Mouse (Mus musculus) testis, adult 2 months (tissue): Measurements from ENCODE around the gene Mast3. TPM values are rescaled to one million over a fixed set of nuclear protein-coding genes. Genes with fewer than 3 reads are reported as not detected.

Source experiments
- H3K27ac ChIP-seq: fragments of 200-500 bp; 2 replicates; pipeline ENCODE4 v1.5.1; 2012; ENCODE audit warnings: low read depth, low read length; ENCODE audit not compliant: control insufficient read depth, insufficient read depth
- H3K27me3 ChIP-seq: fragments of 200-500 bp; 2 replicates; pipeline ENCODE4 v1.6.1; 2012; ENCODE audit warnings: mild to moderate bottlenecking, low read length, moderate library complexity; ENCODE audit not compliant: control insufficient read depth, insufficient read depth
- H3K36me3 ChIP-seq: fragments of 200-500 bp; 2 replicates; pipeline ENCODE4 v1.6.1; 2012; ENCODE audit warnings: mild to moderate bottlenecking, low read length; ENCODE audit not compliant: control insufficient read depth, insufficient read depth
- H3K4me1 ChIP-seq: fragments of 200-500 bp; 2 replicates; pipeline ENCODE4 v1.6.1; 2012; ENCODE audit warnings: low read length; ENCODE audit not compliant: control insufficient read depth, insufficient read depth
- H3K4me3 ChIP-seq: fragments of 200-500 bp; 2 replicates; pipeline ENCODE4 v1.5.1; 2012; ENCODE audit warnings: low read depth, mild to moderate bottlenecking, low read length, moderate library complexity, mixed read lengths; ENCODE audit not compliant: control insufficient read depth
- CTCF ChIP-seq: fragments of 200-500 bp; IDR thresholded peaks from 2 replicates; pipeline ENCODE4 v1.5.1; 2012; ENCODE audit warnings: low read depth, mild to moderate bottlenecking, inconsistent platforms, low read length, moderate library complexity; ENCODE audit not compliant: control insufficient read depth, insufficient read depth, insufficient replicate concordance
- POLR2A ChIP-seq: fragments of 200-500 bp; IDR thresholded peaks from 2 replicates; pipeline ENCODE4 v1.6.1; 2012; ENCODE audit warnings: low read depth, mild to moderate bottlenecking, inconsistent platforms, low read length, moderate library complexity; ENCODE audit not compliant: control insufficient read depth
- polyA plus RNA-seq: library from polyadenylated mRNA; depleted of rRNA; stranded (reverse); fragments of >200 nt; gene quantifications from 2 replicates; pipeline ENCODE4 v1.2.3, GENCODE M21; 2012

Gene Mast3
- polyA plus RNA-seq, 1 experiment: 11.0 TPM

GRCm38 (mm10) chr8:70762118-70762517, 42.7 kb downstream of the Mast3 start:
- H3K27me3 ChIP-seq: no peaks in the 10 kb centered on the region
- H3K36me3 ChIP-seq: no peaks in the 10 kb centered on the region
- H3K4me3 ChIP-seq: no peak overlapping the region
- TF ChIP-seq POLR2A: no peak
- no peak for TF ChIP-seq CTCF
- H3K4me1 ChIP-seq: peaks cover 23% of the 10 kb centered on the region
- H3K27ac ChIP-seq: no peak overlapping the region

- H3K4me1 ChIP-seq: peaks cover 15% of the 10 kb centered on the region
- no peaks in the 10 kb centered on the region for H3K36me3 ChIP-seq
- TF ChIP-seq CTCF: no peak
- peak; percentile 72 for TF ChIP-seq POLR2A
- peak within 1 kb of the TSS; percentile 70 for H3K27ac ChIP-seq
- no peaks in the 10 kb centered on the region for H3K27me3 ChIP-seq
- peak within 1 kb of the TSS; percentile 81 for H3K4me3 ChIP-seq
These were observed 44.0 kb downstream of the Mast3 start, which contains the start of gene Mpv17l2 for GRCm38 (mm10) chr8:70760775-70761406. Mpv17l2 (minus strand) TSS chr8:70760946.

DNA sequence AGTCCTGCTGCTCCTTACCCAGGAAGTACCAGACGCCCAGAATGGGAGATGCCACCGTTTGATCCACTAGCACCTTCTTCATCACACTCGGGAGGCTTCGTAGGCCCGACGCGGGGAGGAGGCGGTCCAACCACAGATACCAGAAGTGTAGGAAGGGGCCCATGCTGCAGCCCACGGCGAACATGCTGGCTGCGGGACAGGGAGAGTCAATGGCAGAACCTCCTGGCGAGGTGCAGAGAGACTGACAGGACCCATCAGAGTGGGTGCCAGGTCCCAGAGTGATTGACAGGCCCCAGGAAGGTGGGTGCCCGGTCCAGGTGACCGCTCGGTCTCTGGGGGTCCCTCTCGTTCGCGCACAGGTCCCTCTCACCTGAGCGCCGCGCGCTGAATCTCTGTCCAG, 44.5 kb downstream of the Mast3 start:
- Histone ChIP-seq H3K27ac (peak overlapping the region; percentile 39), H3K4me1 (peaks cover 15% of the 10 kb centered on the region), H3K27me3 (no peaks in the 10 kb centered on the region), H3K36me3 (no peaks in the 10 kb centered on the region), H3K4me3 (peak overlapping the region; percentile 81)
- TF ChIP-seq POLR2A: no peak
- no peak for TF ChIP-seq CTCF

DNA sequence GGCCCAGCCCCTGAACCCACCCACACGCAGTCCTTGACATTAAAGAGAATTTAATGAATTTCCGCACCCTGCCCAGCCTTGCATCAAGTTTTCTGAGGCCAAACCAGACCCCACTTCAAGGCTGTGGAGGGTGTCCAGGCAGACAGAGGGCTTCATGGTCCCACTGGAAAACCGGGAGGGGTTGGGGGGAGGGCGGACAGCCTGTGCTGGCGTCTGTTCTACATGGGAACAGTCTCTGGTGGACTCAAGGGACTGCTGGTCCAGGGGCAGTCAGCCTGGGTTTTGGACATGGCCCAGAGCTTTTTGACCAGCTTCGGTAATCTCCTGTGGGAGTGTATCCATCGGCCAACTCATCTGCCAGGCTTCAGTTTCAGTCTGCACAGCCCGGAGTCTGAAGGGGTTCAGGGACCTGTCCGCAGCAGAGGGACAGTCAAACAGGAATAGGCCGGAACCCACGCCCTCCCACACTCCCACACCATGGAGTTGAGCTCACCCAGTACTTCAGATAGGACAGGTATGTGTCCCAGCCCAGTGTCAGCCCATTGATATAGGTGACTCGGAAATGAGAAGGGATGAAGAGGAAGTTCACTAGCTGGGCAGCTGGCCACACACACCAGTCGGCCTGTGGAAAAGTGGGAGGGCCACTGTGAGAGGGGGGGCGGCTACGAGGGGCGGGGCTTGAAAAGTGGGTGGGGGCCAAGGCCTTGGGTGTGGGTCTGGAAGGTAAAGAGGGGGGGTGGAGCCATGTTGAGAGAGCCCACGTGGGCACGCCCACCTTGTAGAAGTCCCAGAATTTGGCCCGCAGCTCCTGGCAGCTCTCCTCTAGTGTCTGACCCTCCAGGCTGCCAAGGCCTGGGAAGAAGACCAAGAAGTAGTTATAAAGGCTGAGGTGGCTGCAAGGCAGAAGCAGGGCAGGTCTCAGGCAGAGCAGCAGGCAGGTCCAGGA, 46.0 kb downstream of the Mast3 start:
- H3K4me3 ChIP-seq: no peak overlapping the region
- TF ChIP-seq CTCF (no peak), POLR2A (no peak)
- H3K27ac ChIP-seq: no peak overlapping the region
- no peaks in the 10 kb centered on the region for H3K36me3 ChIP-seq
- no peaks in the 10 kb centered on the region for H3K27me3 ChIP-seq
- peaks cover 23% of the 10 kb centered on the region for H3K4me1 ChIP-seq

DNA sequence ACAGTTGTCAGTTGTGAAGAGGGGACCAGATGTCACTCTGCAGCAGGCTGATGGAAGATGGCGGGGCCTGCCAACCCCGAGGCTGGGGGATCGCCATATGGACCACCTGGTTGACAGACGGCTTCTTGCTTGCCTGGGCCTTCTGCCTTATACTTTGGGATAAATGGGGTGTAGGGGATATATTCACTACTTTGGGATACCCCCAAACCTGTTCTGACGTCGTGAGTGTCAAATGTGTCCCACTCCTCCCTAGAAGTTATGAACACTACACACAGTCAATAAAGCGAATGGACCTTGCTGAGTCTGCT, 46.6 kb downstream of the Mast3 start:
- Histone ChIP-seq H3K27me3 (no peaks in the 10 kb centered on the region), H3K4me3 (no peak overlapping the region), H3K27ac (no peak overlapping the region), H3K36me3 (no peaks in the 10 kb centered on the region), H3K4me1 (peaks cover 26% of the 10 kb centered on the region)
- no peak for TF ChIP-seq POLR2A
- TF ChIP-seq CTCF: no peak

GRCm38 (mm10) chr8:70757523-70758307, 47.1 kb downstream of the Mast3 start:
- H3K27ac ChIP-seq: no peak overlapping the region
- no peaks in the 10 kb centered on the region for H3K36me3 ChIP-seq
- H3K4me3 ChIP-seq: no peak overlapping the region
- H3K27me3 ChIP-seq: no peaks in the 10 kb centered on the region
- H3K4me1 ChIP-seq: peaks cover 29% of the 10 kb centered on the region
- TF ChIP-seq CTCF: peak; percentile 45; the same call in 1 of the 2 replicates
- no peak for TF ChIP-seq POLR2A

DNA sequence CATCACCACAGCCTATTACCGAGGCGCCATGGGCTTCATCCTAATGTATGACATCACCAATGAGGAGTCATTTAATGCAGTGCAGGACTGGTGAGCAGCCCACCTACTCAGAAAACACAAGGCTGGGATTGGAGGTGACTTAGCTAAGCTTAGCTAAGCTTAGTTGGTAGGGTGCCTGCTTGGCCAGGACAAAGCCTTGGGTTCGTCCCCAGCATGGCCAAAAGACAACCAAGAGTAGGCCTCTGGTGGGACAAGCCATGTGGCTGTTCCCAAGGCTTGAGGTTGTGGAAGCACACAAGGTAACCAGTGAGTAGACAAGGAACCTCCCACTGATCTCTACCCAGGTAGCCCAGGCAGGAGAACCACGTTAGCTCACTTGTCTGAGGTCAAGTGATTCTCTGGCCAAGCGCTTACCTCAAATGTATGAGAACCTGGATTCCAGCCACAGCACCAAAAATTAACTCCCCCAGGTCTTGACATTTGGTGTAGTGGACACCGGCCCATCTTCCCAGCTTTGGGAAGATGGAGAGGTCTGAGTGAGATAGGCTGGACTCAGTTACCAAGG, 48.3 kb downstream of the Mast3 start:
- Histone ChIP-seq H3K27ac (no peak overlapping the region), H3K4me1 (peaks cover 29% of the 10 kb centered on the region), H3K36me3 (no peaks in the 10 kb centered on the region), H3K27me3 (no peaks in the 10 kb centered on the region), H3K4me3 (no peak overlapping the region)
- TF ChIP-seq POLR2A (no peak), CTCF (no peak)
